Mouse (Mus musculus) 416B (cell line): ENCODE results near the gene Angptl8.
A peak's percentile ranks its signal among the peaks of the same experiment; 100 is the strongest.
"Not testable (repeated sequence)": the region's sequence is repeated elsewhere in the genome, so short reads cannot be mapped to it uniquely, and the experiment has no call there.

ENCODE experiments used
- DNase-seq: peaks from one replicate; pipeline ENCODE4 v3.0.0; 2011; ENCODE audit warnings: low read depth

The Angptl8 gene

GRCm38 (mm10) chr9:21849691-21850677 lies 14.7 kb downstream of the Angptl8 start:
- DNase-seq, result no peak

- no peak for DNase-seq
These were observed 15.8 kb downstream of the Angptl8 start for GRCm38 (mm10) chr9:21851084-21851483.

GRCm38 (mm10) chr9:21852128-21853091 lies 17.1 kb downstream of the Angptl8 start, which contains the start of gene Dock6:
Gene Dock6, minus strand, starts transcription at chr9:21852635.
- no peak for DNase-seq

- no peak for DNase-seq
These were observed 18.7 kb downstream of the Angptl8 start for GRCm38 (mm10) chr9:21853961-21854360.

GRCm38 (mm10) chr9:21854894-21855293 lies 19.6 kb downstream of the Angptl8 start:
- no peak for DNase-seq

GRCm38 (mm10) chr9:21857501-21857900 lies 22.2 kb downstream of the Angptl8 start:
- no peak for DNase-seq

- no peak for DNase-seq
These were observed 22.8 kb downstream of the Angptl8 start for GRCm38 (mm10) chr9:21858084-21858483.

GRCm38 (mm10) chr9:21859606-21860005 lies 24.3 kb downstream of the Angptl8 start:
- peak; percentile 58 for DNase-seq

GRCm38 (mm10) chr9:21860349-21860748 lies 25.0 kb downstream of the Angptl8 start:
- not testable (repeated sequence) for DNase-seq

GRCm38 (mm10) chr9:21862181-21862580 lies 26.9 kb downstream of the Angptl8 start:
- no peak for DNase-seq

GRCm38 (mm10) chr9:21865673-21866398 lies 30.5 kb downstream of the Angptl8 start:
- DNase-seq, result no peak

GRCm38 (mm10) chr9:21866641-21867040 lies 31.3 kb downstream of the Angptl8 start:
- DNase-seq, result no peak

- DNase-seq, result no peak
These were observed 32.4 kb downstream of the Angptl8 start for GRCm38 (mm10) chr9:21867726-21868125.

GRCm38 (mm10) chr9:21869290-21869689 lies 34.0 kb downstream of the Angptl8 start:
- peak; percentile 6 for DNase-seq

GRCm38 (mm10) chr9:21870879-21871524 lies 35.7 kb downstream of the Angptl8 start:
- peak; percentile 62 for DNase-seq

GRCm38 (mm10) chr9:21872204-21872603 lies 36.9 kb downstream of the Angptl8 start:
- no peak for DNase-seq

GRCm38 (mm10) chr9:21876601-21877000 lies 41.3 kb downstream of the Angptl8 start:
- peak; percentile 40 for DNase-seq
